Mouse (Mus musculus): Measurements from ENCODE around the gene Mxd3. TPM values are rescaled to one million over a fixed set of nuclear protein-coding genes. Genes with fewer than 3 reads are reported as not detected.

The Mxd3 gene
- polyA plus RNA-seq (2017; shearing (Covaris generic)), result 0.37 TPM

GRCm38 (mm10) chr13:55329683-55330566 is at the start of gene Mxd3:
Mxd3 (minus strand) TSS chr13:55329823.

DNA sequence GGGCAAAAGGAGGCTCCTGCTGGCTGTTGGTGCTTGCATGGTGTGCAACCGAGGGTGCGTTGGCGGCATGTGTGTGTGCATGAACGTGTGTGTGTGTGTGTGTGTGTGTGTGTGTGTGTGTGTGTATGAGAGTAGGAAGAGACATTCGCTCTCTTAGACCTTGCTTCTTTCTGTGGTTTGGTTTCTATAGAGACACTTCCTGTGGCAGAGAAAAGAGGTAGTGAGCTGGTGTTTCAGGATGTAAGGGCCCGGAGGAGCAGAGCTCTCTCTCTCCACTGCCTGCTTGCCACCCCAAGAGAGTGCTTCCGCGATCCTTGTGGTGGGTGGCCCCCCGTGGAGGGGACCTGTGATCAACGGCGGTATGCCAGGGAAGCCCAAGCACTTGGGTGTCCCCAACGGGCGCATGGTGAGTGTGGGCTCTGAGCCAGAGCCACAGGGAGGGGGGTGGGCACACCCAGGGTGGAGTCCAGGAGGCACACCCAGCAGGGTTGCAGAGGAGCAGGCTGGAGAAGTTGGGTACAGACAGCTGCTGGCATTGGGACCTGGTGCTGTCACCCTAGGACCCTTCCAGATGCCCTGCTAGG is 40.0 kb upstream of the Mxd3 start, which contains the start of gene Rgs14:
Gene Rgs14, plus strand, starts transcription at position 202 of the 584 bp plus-strand sequence.

GRCm38 (mm10) chr13:55362453-55363060 is 32.9 kb upstream of the Mxd3 start, which contains the start of gene Lman2:
Lman2 (minus strand) TSS chr13:55362783.

DNA sequence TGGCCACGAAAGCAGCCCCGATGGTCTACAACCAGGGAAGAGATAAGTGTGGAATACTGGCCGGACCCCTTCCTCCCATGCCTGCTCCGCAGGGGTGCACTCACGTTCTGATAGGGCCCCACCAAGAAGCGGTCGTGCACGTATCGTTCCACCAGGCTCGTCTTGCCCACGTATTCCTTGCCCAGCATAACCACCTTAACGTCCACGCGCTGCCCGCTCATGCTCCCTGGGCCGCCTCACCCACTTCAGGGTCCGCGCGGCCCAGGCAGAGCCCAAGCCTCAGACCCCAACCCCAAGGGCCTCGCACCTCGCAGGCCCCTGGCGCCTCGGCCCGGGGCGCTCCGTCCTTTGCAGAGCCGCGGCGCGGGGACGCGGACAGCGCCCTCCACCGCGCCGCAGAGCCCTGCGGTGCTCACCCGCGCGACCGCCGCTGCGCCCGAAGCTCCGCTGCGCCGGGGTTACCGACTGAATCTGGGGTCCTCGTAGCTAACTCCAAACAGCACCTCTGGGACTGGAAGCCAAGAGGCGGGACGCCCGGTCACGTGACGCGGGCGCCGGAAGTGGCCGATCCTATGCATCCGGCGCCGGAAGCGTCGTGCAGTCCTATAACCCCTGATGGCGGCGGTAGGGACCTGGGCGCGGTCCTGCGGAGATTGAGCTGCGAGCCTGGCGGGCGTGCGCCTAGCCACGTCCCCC is 8.0 kb downstream of the Mxd3 start, which contains the start of gene Rab24:
Gene Rab24, minus strand, starts transcription at position 513 of the 696 bp plus-strand sequence.

DNA sequence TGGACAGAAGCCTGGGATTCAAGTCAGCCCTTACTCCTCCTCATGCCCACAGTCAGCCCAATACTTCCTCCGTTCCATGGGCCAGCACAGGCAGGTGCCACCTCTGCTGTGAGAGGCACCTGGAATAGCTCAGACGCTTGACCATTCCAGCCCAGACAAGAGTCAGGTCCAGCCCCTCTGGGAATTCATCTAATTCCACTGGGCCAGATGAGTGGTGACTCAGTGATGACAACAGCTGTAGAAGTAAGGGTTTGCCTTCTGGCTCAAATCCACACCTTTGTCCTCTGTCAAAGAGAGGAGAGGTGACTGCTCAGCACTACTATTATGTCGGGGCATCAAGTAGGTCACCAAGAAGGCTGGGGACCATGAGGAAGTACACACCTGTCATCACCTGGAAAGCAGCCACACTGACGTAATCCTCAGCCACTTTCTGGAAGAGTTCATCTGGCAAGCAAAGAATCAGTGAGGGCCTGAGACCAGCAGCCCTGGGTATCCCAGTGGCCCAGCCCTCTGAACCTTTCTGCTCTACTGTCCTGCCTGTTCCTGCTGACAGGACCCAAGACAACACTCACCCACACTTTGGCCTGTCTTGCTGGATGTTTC is 9.6 kb downstream of the Mxd3 start, which contains the start of gene Prelid1:
Gene Prelid1, plus strand, starts transcription at position 570 of the 603 bp plus-strand sequence.

Other genes starting within 250 kb of the Mxd3 start
- gene Uimc1, start 229.5 kb downstream of the Mxd3 start, polyA plus RNA-seq (2017; shearing (Covaris generic)), result 90.8 TPM
- gene Zfp346, start 224.5 kb downstream of the Mxd3 start, polyA plus RNA-seq (2017; shearing (Covaris generic)), result 14.0 TPM
- not detected for gene Gm17617, start 196.3 kb downstream of the Mxd3 start, polyA plus RNA-seq (2017; shearing (Covaris generic))
- not detected for gene Fgfr4, start 177.2 kb downstream of the Mxd3 start, polyA plus RNA-seq (2017; shearing (Covaris generic))
- gene Nsd1, start 120.0 kb downstream of the Mxd3 start, polyA plus RNA-seq (2017; shearing (Covaris generic)), result 76.9 TPM
- gene Prelid1, start 9.3 kb downstream of the Mxd3 start, polyA plus RNA-seq (2017; shearing (Covaris generic)), result 214 TPM
- gene Rab24, start 7.9 kb downstream of the Mxd3 start, polyA plus RNA-seq (2017; shearing (Covaris generic)), result 120 TPM
- 101 TPM for gene Lman2, start 33.0 kb upstream of the Mxd3 start, polyA plus RNA-seq (2017; shearing (Covaris generic))
- 94.5 TPM for gene Rgs14, start 39.9 kb upstream of the Mxd3 start, polyA plus RNA-seq (2017; shearing (Covaris generic))
- not detected for gene Slc34a1, start 68.4 kb upstream of the Mxd3 start, polyA plus RNA-seq (2017; shearing (Covaris generic))
- not detected for gene Pfn3, start 85.4 kb upstream of the Mxd3 start, polyA plus RNA-seq (2017; shearing (Covaris generic))
- gene F12, start 97.0 kb upstream of the Mxd3 start, polyA plus RNA-seq (2017; shearing (Covaris generic)), result not detected
- 480 TPM for gene Grk6, start 115.2 kb upstream of the Mxd3 start, polyA plus RNA-seq (2017; shearing (Covaris generic))
- gene Prr7, start 134.4 kb upstream of the Mxd3 start, polyA plus RNA-seq (2017; shearing (Covaris generic)), result 3.8 TPM
- not detected for gene Dbn1, start 158.3 kb upstream of the Mxd3 start, polyA plus RNA-seq (2017; shearing (Covaris generic))
- gene Pdlim7, start 183.9 kb upstream of the Mxd3 start, polyA plus RNA-seq (2017; shearing (Covaris generic)), result 6.5 TPM
- 0.35 TPM for gene Dok3, start 199.5 kb upstream of the Mxd3 start, polyA plus RNA-seq (2017; shearing (Covaris generic))
- 57.7 TPM for gene Ddx41, start 206.8 kb upstream of the Mxd3 start, polyA plus RNA-seq (2017; shearing (Covaris generic))
- 76.0 TPM for gene Fam193b, start 241.3 kb upstream of the Mxd3 start, polyA plus RNA-seq (2017; shearing (Covaris generic))
- gene Tmed9, start 243.9 kb upstream of the Mxd3 start, polyA plus RNA-seq (2017; shearing (Covaris generic)), result 258 TPM